Mouse (Mus musculus) MEL (cell line): ENCODE measurements around the gene Tmem256. TPM values are rescaled to one million over a fixed set of nuclear protein-coding genes. Genes with fewer than 3 reads are reported as not detected.

Source experiments
- DNase-seq: peaks from one replicate; pipeline ENCODE4 v3.0.0; 2011; ENCODE audit warnings: low read depth, low spot score
- H3K27ac ChIP-seq: 2 replicates; pipeline ENCODE4 v1.5.1; 2012; ENCODE audit warnings: low read depth, mild to moderate bottlenecking, control low read depth, low read length, moderate library complexity; ENCODE audit not compliant: control insufficient read depth
- H3K27me3 ChIP-seq, 2 experiments: fragments of 150-350 bp in 1 of 2; sonication (generic) in 1 of 2; 2 replicates each; pipeline ENCODE4 v1.6.1; 2012; ENCODE audit warnings: low read length in 2 of 2, mild to moderate bottlenecking in 2 of 2, improper control_type of control experiment in 1 of 2, moderate library complexity in 1 of 2; ENCODE audit not compliant: insufficient read depth in 2 of 2, control insufficient read depth in 1 of 2
- H3K36me3 ChIP-seq, 2 experiments: 2 replicates each; pipeline ENCODE4 v1.6.1; 2012 to 2014; ENCODE audit warnings: low read length in 2 of 2, improper control_type of control experiment in 1 of 2, inconsistent platforms in 1 of 2, mild to moderate bottlenecking in 1 of 2; ENCODE audit not compliant: insufficient read depth in 2 of 2, control insufficient read depth in 1 of 2
- H3K4me1 ChIP-seq, 2 experiments: fragments of 150-350 bp in 1 of 2; sonication (generic) in 1 of 2; 2 replicates each; pipeline ENCODE4 v1.6.1; 2012; ENCODE audit warnings: low read length in 2 of 2, improper control_type of control experiment in 1 of 2, mild to moderate bottlenecking in 1 of 2; ENCODE audit not compliant: insufficient read depth in 2 of 2, control insufficient read depth in 1 of 2
- H3K4me3 ChIP-seq, 2 experiments: fragments of 150-350 bp in 1 of 2; sonication (generic) in 1 of 2; 2 replicates each; pipeline ENCODE4 v1.5.1; 2012; ENCODE audit warnings: low read depth in 2 of 2, low read length in 2 of 2, mild to moderate bottlenecking in 2 of 2, moderate library complexity in 2 of 2, control low read depth in 1 of 2, improper control_type of control experiment in 1 of 2; ENCODE audit not compliant: control insufficient read depth in 1 of 2, insufficient read depth in 1 of 2
- H3K79me2 ChIP-seq: 2 replicates; pipeline ENCODE4 v1.6.1; 2012; ENCODE audit warnings: mild to moderate bottlenecking, low read length, moderate library complexity; ENCODE audit not compliant: control insufficient read depth, poor library complexity, insufficient read depth
- H3K9ac ChIP-seq: 2 replicates; pipeline ENCODE4 v1.6.1; 2012; ENCODE audit warnings: low read depth, mild to moderate bottlenecking, control low read depth, low read length, moderate library complexity; ENCODE audit not compliant: control insufficient read depth, poor library complexity, severe bottlenecking
- H3K9me3 ChIP-seq: fragments of 150-350 bp; sonication (generic); replicated peaks from 2 replicates; pipeline ENCODE4 v1.6.1; 2012; ENCODE audit warnings: mild to moderate bottlenecking, low read length, improper control_type of control experiment, moderate library complexity; ENCODE audit not compliant: insufficient read depth
- CHD1 ChIP-seq: IDR thresholded peaks from 2 replicates; pipeline ENCODE4 v1.6.1; 2012; ENCODE audit warnings: low read depth, mild to moderate bottlenecking, inconsistent platforms, low read length, improper control_type of control experiment
- CHD2 ChIP-seq: IDR thresholded peaks from 2 replicates; pipeline ENCODE4 v1.6.1; 2011; ENCODE audit warnings: low read length, improper control_type of control experiment
- CTCF ChIP-seq, 3 experiments: IDR thresholded peaks in 2 of 3; conservative IDR thresholded peaks in 1 of 3; 2 replicates each; pipeline ENCODE4 v1.5.1; 2011 to 2012; ENCODE audit warnings: low read length in 3 of 3, low read depth in 2 of 3, mild to moderate bottlenecking in 2 of 3, improper control_type of control experiment in 1 of 3, inconsistent platforms in 1 of 3, mixed read lengths in 1 of 3, moderate library complexity in 1 of 3; ENCODE audit not compliant: control insufficient read depth in 1 of 3, insufficient read depth in 1 of 3, poor library complexity in 1 of 3, severe bottlenecking in 1 of 3
- E2F4 ChIP-seq: IDR thresholded peaks from 2 replicates; pipeline ENCODE4 v1.6.1; 2011; ENCODE audit warnings: low read depth, low read length, improper control_type of control experiment, borderline replicate concordance
- ELF1 ChIP-seq: IDR thresholded peaks from 2 replicates; pipeline ENCODE4 v1.6.1; 2014; ENCODE audit warnings: low read depth, mild to moderate bottlenecking, inconsistent platforms, low read length, improper control_type of control experiment, moderate library complexity
- GABPA ChIP-seq: IDR thresholded peaks from 2 replicates; pipeline ENCODE4 v1.6.1; 2012; ENCODE audit warnings: low read depth, mild to moderate bottlenecking, inconsistent platforms, low read length, improper control_type of control experiment, moderate library complexity
- GATA1 ChIP-seq: IDR thresholded peaks from 2 replicates; pipeline ENCODE4 v1.6.1; 2011; ENCODE audit warnings: low read depth, low read length, improper control_type of control experiment
- HCFC1 ChIP-seq: IDR thresholded peaks from 2 replicates; pipeline ENCODE4 v1.6.1; 2012; ENCODE audit warnings: low read depth, mild to moderate bottlenecking, inconsistent platforms, low read length, improper control_type of control experiment, moderate library complexity
- JUND ChIP-seq: IDR thresholded peaks from 2 replicates; pipeline ENCODE4 v1.6.1; 2011; ENCODE audit warnings: low read depth, mild to moderate bottlenecking, improper control_type of control experiment, low read length
- MAFK ChIP-seq: IDR thresholded peaks from 2 replicates; pipeline ENCODE4 v1.6.1; 2011; ENCODE audit warnings: low read depth, mild to moderate bottlenecking, low read length, improper control_type of control experiment, borderline replicate concordance
- MAX ChIP-seq: IDR thresholded peaks from 2 replicates; pipeline ENCODE4 v1.6.1; 2011; ENCODE audit warnings: low read length, improper control_type of control experiment
- MXI1 ChIP-seq: IDR thresholded peaks from 2 replicates; pipeline ENCODE4 v1.6.1; 2011; ENCODE audit warnings: mild to moderate bottlenecking, low read depth, low read length, improper control_type of control experiment
- MYC ChIP-seq: IDR thresholded peaks from 2 replicates; pipeline ENCODE4 v1.6.1; 2011; ENCODE audit warnings: low read depth, mild to moderate bottlenecking, low read length, improper control_type of control experiment, moderate library complexity
- POLR2A ChIP-seq, 2 experiments: IDR thresholded peaks; 2 replicates each; pipeline ENCODE4 v1.6.1; 2011 to 2012; ENCODE audit warnings: low read length in 2 of 2, mild to moderate bottlenecking in 2 of 2, control low read depth in 1 of 2, improper control_type of control experiment in 1 of 2, low read depth in 1 of 2, moderate library complexity in 1 of 2; ENCODE audit not compliant: control insufficient read depth in 1 of 2, insufficient read depth in 1 of 2, poor library complexity in 1 of 2
- RAD21 ChIP-seq: IDR thresholded peaks from 2 replicates; pipeline ENCODE4 v1.6.1; 2011; ENCODE audit warnings: mild to moderate bottlenecking, low read depth, low read length, improper control_type of control experiment
- RCOR1 ChIP-seq: IDR thresholded peaks from 2 replicates; pipeline ENCODE4 v1.6.1; 2012; ENCODE audit warnings: low read depth, mild to moderate bottlenecking, inconsistent platforms, low read length, improper control_type of control experiment
- SIN3A ChIP-seq: IDR thresholded peaks from 2 replicates; pipeline ENCODE4 v1.6.1; 2012; ENCODE audit warnings: low read length, improper control_type of control experiment, inconsistent platforms
- SMC3 ChIP-seq: IDR thresholded peaks from 2 replicates; pipeline ENCODE4 v1.6.1; 2011; ENCODE audit warnings: low read depth, low read length, improper control_type of control experiment
- TAL1 ChIP-seq: IDR thresholded peaks from 2 replicates; pipeline ENCODE4 v1.6.1; 2012; ENCODE audit warnings: mild to moderate bottlenecking, inconsistent platforms, low read length, moderate library complexity, mixed read lengths
- TBP ChIP-seq: IDR thresholded peaks from 2 replicates; pipeline ENCODE4 v1.8.0; 2011; ENCODE audit warnings: low read depth, low read length, improper control_type of control experiment
- USF2 ChIP-seq, 2 experiments: IDR thresholded peaks; 2 replicates each; pipeline ENCODE4 v1.6.1; 2011 to 2012; ENCODE audit warnings: improper control_type of control experiment in 2 of 2, low read length in 2 of 2, borderline replicate concordance in 1 of 2, inconsistent platforms in 1 of 2, low read depth in 1 of 2, mild to moderate bottlenecking in 1 of 2; ENCODE audit not compliant: insufficient read depth in 1 of 2
- ZC3H11A ChIP-seq: IDR thresholded peaks from 2 replicates; pipeline ENCODE4 v1.6.1; 2012; ENCODE audit warnings: low read depth, mild to moderate bottlenecking, inconsistent platforms, low read length, improper control_type of control experiment
- ZKSCAN1 ChIP-seq: IDR thresholded peaks from 2 replicates; pipeline ENCODE4 v1.6.1; 2012; ENCODE audit warnings: low read depth, mild to moderate bottlenecking, inconsistent platforms, low read length, improper control_type of control experiment, moderate library complexity
- polyA plus RNA-seq, 2 experiments: library from polyadenylated mRNA; stranded (reverse) in 1 of 2; unstranded in 1 of 2; fragments of >175 nt in 1 of 2; fragments of >200 nt in 1 of 2; gene quantifications; 2 replicates each; pipeline versions ENCODE4 v1.2.1 to v1.2.4; 2012; ENCODE audit warnings: low replicate concordance in 2 of 2, low read depth in 1 of 2; ENCODE audit not compliant: insufficient read length in 2 of 2, insufficient read depth in 1 of 2, missing spikeins in 1 of 2
- total RNA-seq: library from RNA; depleted of rRNA; stranded (reverse); fragments of 300-350 nt; gene quantifications from 2 replicates; pipeline ENCODE4 v1.2.3, GENCODE M21; 2012

The Tmem256 gene
- total and polyA plus RNA-seq, 3 experiments: 181 to 190 TPM; not detected in 1

- Histone ChIP-seq H3K9me3 (no peaks in the 10 kb centered on the region), H3K9ac (no peak overlapping the region), H3K36me3 (no peaks in the 10 kb centered on the region), H3K4me1 (peaks cover 0 to 7% of the 10 kb centered on the region in 2 experiments; a peak in 2 of 4 replicates), H3K4me3 (no peak overlapping the region), H3K27ac (no peak overlapping the region), H3K79me2 (peaks cover 5% of the 10 kb centered on the region; the same call in 1 of the 2 replicates), H3K27me3 (peaks cover 2 to 3% of the 10 kb centered on the region in 2 experiments)
- TF ChIP-seq E2F4 (no peak), ELF1 (no peak), TAL1 (no peak), MAX (no peak), TBP (no peak), USF2 (IDR thresholded peaks at IDR 0.05; ENCODE audit: borderline replicate concordance in 1 of 2, insufficient read depth in 1 of 2, low read depth in 1 of 2, low read length in 2 of 2) (no peak), CHD2 (no peak), SIN3A (no peak), RCOR1 (no peak), RAD21 (no peak), JUND (no peak), MYC (no peak), HCFC1 (no peak), MXI1 (no peak), ZKSCAN1 (no peak), MAFK (no peak), GABPA (no peak), POLR2A (IDR thresholded peaks at IDR 0.05; ENCODE audit: control insufficient read depth in 1 of 2, insufficient read depth in 1 of 2, low read depth in 1 of 2, low read length in 2 of 2, poor library complexity in 1 of 2) (no peak), GATA1 (no peak), CHD1 (no peak)
- no peak for DNase-seq
These were observed 30.7 kb upstream of the Tmem256 start for GRCm38 (mm10) chr11:69807641-69808040.

GRCm38 (mm10) chr11:69810280-69810679 is 28.0 kb upstream of the Tmem256 start:
- TF ChIP-seq ZC3H11A (peak; percentile 15; the same call in 1 of the 2 replicates), SMC3 (peak; percentile 59), RAD21 (peak; percentile 45), SIN3A (no peak), CTCF (IDR thresholded peaks at IDR 0.05 in 2 of 3, conservative IDR thresholded peaks at IDR 0.05 in 1 of 3; ENCODE audit: control insufficient read depth in 1 of 3, insufficient read depth in 1 of 3, low read depth in 2 of 3, low read length in 3 of 3, poor library complexity in 1 of 3, severe bottlenecking in 1 of 3) (peak in 2 of 3 experiments; percentile 35 to 52; a peak in 4 of 6 replicates)
- Histone ChIP-seq H3K4me1 (no peaks in the 10 kb centered on the region), H3K9me3 (no peaks in the 10 kb centered on the region), H3K27ac (no peak overlapping the region), H3K27me3 (peaks cover 2 to 3% of the 10 kb centered on the region in 2 experiments), H3K9ac (no peak overlapping the region), H3K36me3 (no peaks in the 10 kb centered on the region), H3K79me2 (no peaks in the 10 kb centered on the region), H3K4me3 (no peak overlapping the region)
- no peak for DNase-seq
